Mouse (Mus musculus): ENCODE results near the gene Gabarapl2. TPM values are rescaled to one million over a fixed set of nuclear protein-coding genes. Genes with fewer than 3 reads are reported as not detected.
A peak's percentile ranks its signal among the peaks of the same experiment; 100 is the strongest.
"Not testable (repeated sequence)": the region's sequence is repeated elsewhere in the genome, so short reads cannot be mapped to it uniquely, and the experiment has no call there.

Gabarapl2 gene
- total and polyA plus RNA-seq, 2 experiments from 2014 or later: 117 to 469 TPM

DNA sequence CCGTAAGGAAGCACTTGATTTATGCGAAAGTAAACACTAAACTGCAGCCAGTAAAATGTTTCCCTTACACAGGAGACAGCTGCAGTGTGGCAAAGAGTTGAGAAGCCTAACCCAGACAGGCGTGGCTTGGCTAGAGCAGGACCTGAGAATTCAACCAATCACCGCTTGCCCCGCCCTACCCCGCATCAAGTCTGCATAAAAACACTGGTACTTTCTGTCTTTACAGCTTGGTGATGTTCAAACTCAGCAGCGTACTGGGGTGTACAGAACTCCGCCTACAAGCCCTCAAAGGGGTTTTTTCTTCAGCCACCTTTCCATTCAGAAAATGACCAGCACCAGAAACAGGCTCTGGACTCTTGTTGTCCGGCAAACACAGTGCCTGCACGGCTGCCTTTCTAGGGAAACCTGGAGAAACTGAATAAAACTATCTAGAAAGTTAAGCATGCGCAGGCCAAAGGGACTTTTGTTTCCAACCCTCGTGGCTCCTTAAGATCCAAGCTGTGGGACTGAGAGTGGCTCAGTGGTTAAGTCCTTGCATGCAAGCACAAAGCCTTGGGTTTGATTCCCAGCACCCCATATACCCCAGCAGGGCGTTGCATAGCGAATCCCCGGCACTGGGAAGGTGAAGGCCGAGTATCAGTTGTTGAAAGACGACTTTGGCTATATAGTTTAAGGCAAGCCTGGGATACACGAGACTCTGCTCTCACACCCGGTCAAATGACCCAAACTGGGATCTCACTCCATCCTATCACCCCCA is 7.7 kb upstream of the Gabarapl2 start:
- peak overlapping the region; percentile 93 for H3K4me2 ChIP-seq (ENCODE audit: low read depth, low read length, poor library complexity, severe bottlenecking)
- no peaks in the 10 kb centered on the region for H3K9me3 ChIP-seq (ENCODE audit: low read length)
- peak overlapping the region; percentile 89 for H3K27ac ChIP-seq (ENCODE audit: low read depth, low read length)
- no peak for ATAC-seq (ENCODE audit: low FRiP score)
- peak overlapping the region; percentile 78 for H3K4me3 ChIP-seq (ENCODE audit: low read depth, low read length)
- 0 out of 2 replicates have a peak, but pooled peaks cover 3% of the 10 kb centered on the region for H3K4me1 ChIP-seq (ENCODE audit: insufficient read depth, low read length)
- H3K36me3 ChIP-seq (ENCODE audit: insufficient read depth, low read length): no peaks in the 10 kb centered on the region
- 33% methylated on average over 19 of the region's 19 CpGs for WGBS
- no peak for TF ChIP-seq CTCF (IDR thresholded peaks at IDR 0.05)
- DNase-seq (ENCODE audit: low spot score): peak; percentile 60
- peak overlapping the region; percentile 81 for H3K9ac ChIP-seq (replicated peaks; ENCODE audit: low read length, poor library complexity, severe bottlenecking)
- no peaks in the 10 kb centered on the region for H3K27me3 ChIP-seq (ENCODE audit: insufficient read depth, low read length)

DNA sequence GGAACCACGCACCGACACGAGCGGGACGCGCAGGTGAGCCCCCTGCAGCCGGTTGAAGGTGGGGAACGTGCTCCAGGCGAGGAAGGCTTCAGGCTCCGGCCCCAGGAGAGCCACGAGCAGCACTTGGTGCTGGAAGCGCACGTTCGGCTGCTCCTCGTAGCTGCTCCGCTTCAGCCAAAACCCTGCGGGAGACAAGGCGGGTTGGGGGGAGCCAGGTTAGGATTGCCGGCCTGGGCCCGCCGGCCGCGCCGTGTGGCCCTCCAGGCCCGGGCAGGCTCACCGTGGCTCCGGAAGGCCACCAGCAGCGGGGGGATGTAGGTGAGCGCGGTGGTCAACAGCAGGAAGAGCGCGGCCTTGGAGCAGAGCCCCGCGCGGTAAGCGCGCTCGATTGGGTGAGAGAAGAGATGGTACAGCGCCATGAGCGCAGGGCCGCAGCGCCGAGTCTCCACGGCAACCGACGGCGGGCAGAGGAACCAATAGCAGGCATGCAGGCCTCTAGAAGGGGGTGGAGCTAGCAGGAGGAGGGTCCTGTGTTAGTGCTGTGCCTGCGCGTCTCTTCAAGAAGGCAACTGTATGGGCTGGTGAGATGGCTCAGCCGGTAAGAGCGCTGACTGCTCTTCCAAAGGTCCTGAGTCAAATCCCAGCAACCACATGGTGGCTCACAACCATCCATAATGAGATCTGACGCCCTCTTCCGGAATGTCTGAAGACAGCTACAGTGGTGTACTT is 7.0 kb upstream of the Gabarapl2 start, which contains the start of gene Tmem231:
Gene Tmem231, minus strand, starts transcription at position 534 of the 729 bp plus-strand sequence.
- no peaks in the 10 kb centered on the region for H3K36me3 ChIP-seq (ENCODE audit: insufficient read depth, low read length)
- no peaks in the 10 kb centered on the region for H3K9me3 ChIP-seq (ENCODE audit: low read length)
- peak; percentile 62 for TF ChIP-seq CTCF (IDR thresholded peaks at IDR 0.05)
- peak within 1 kb of the TSS; percentile 89 for H3K27ac ChIP-seq (ENCODE audit: low read depth, low read length)
- peak within 1 kb of the TSS; percentile 78 for H3K4me3 ChIP-seq (ENCODE audit: low read depth, low read length)
- under 1% methylated on average over 53 of the region's 53 CpGs for WGBS
- ATAC-seq (ENCODE audit: low FRiP score) (peak; percentile 99), DNase-seq (ENCODE audit: low spot score) (peak; percentile 97)
- peak within 1 kb of the TSS; percentile 93 for H3K4me2 ChIP-seq (ENCODE audit: low read depth, low read length, poor library complexity, severe bottlenecking)
- H3K4me1 ChIP-seq (ENCODE audit: insufficient read depth, low read length): 0 out of 2 replicates have a peak, but pooled peaks cover 3% of the 10 kb centered on the region
- peak within 1 kb of the TSS; percentile 81 for H3K9ac ChIP-seq (replicated peaks; ENCODE audit: low read length, poor library complexity, severe bottlenecking)
- no peaks in the 10 kb centered on the region for H3K27me3 ChIP-seq (ENCODE audit: insufficient read depth, low read length)

DNA sequence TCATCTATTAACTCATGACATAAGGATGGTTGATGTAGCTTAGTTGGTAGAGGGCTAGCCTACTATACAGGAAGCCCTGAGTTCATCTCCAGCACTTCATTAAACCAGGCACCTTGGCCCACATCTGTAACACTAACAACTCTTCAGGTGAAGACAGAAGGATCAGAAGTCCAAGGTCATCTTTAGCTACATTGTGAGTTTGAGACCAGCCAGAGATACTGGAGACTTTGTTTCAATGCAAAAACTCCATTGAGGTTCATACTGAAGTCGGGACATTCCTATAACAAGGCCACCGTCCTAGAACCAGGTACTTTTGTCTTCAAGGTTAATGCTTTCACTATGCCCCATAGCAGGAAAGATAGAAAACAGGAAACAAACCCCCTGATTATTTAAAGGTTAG is 6.3 kb upstream of the Gabarapl2 start:
- H3K4me1 ChIP-seq (ENCODE audit: insufficient read depth, low read length): 0 out of 2 replicates have a peak, but pooled peaks cover 3% of the 10 kb centered on the region
- no peak for TF ChIP-seq CTCF (IDR thresholded peaks at IDR 0.05)
- H3K36me3 ChIP-seq (ENCODE audit: insufficient read depth, low read length): no peaks in the 10 kb centered on the region
- WGBS: 88% methylated on average over 2 of the region's 2 CpGs
- H3K27ac ChIP-seq (ENCODE audit: low read depth, low read length): 0 out of 2 replicates have a peak overlapping the region, but pooled peaks have one; percentile 0
- H3K9ac ChIP-seq (replicated peaks; ENCODE audit: low read length, poor library complexity, severe bottlenecking): no peak overlapping the region
- H3K9me3 ChIP-seq (ENCODE audit: low read length): no peaks in the 10 kb centered on the region
- H3K4me2 ChIP-seq (ENCODE audit: low read depth, low read length, poor library complexity, severe bottlenecking): 0 out of 2 replicates have a peak overlapping the region, but pooled peaks have one; percentile 93
- no peak for DNase-seq (ENCODE audit: low spot score)
- H3K27me3 ChIP-seq (ENCODE audit: insufficient read depth, low read length): no peaks in the 10 kb centered on the region
- peak overlapping the region; percentile 78; the same call in 1 of the 2 replicates for H3K4me3 ChIP-seq (ENCODE audit: low read depth, low read length)
- ATAC-seq (ENCODE audit: low FRiP score): no peak

DNA sequence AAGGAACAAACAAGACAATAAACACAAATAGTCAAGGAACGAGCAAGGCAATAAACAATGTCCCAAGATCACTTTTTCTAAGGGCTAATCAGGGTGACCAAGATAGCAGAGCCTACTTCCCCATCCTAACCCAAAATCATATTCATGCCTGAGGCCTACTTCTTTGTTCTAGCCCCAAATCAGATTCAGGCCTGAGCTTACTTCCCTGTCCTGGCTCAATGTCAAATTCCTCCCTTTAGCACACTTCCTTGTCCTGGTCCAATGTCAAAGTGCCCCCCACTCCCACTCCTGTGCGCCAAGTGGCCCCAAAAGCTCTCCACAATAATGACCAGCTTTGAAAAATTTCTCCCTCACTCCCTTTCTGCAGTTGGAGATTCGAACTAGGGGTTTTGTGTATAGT is 3.3 kb upstream of the Gabarapl2 start:
- Histone ChIP-seq H3K4me2 (ENCODE audit: low read depth, low read length, poor library complexity, severe bottlenecking) (no peak overlapping the region), H3K4me3 (ENCODE audit: low read depth, low read length) (no peak overlapping the region), H3K27ac (ENCODE audit: low read depth, low read length) (no peak overlapping the region), H3K27me3 (ENCODE audit: insufficient read depth, low read length) (no peaks in the 10 kb centered on the region), H3K4me1 (ENCODE audit: insufficient read depth, low read length) (peaks cover 10% of the 10 kb centered on the region), H3K36me3 (ENCODE audit: insufficient read depth, low read length) (0 out of 2 replicates have a peak, but pooled peaks cover 2% of the 10 kb centered on the region), H3K9me3 (ENCODE audit: low read length) (no peaks in the 10 kb centered on the region), H3K9ac (replicated peaks; ENCODE audit: low read length, poor library complexity, severe bottlenecking) (no peak overlapping the region)
- DNase-seq (ENCODE audit: low spot score) (no peak), ATAC-seq (ENCODE audit: low FRiP score) (no peak)
- 74% methylated on average over 3 of the region's 3 CpGs for WGBS
- no peak for TF ChIP-seq CTCF (IDR thresholded peaks at IDR 0.05)

DNA sequence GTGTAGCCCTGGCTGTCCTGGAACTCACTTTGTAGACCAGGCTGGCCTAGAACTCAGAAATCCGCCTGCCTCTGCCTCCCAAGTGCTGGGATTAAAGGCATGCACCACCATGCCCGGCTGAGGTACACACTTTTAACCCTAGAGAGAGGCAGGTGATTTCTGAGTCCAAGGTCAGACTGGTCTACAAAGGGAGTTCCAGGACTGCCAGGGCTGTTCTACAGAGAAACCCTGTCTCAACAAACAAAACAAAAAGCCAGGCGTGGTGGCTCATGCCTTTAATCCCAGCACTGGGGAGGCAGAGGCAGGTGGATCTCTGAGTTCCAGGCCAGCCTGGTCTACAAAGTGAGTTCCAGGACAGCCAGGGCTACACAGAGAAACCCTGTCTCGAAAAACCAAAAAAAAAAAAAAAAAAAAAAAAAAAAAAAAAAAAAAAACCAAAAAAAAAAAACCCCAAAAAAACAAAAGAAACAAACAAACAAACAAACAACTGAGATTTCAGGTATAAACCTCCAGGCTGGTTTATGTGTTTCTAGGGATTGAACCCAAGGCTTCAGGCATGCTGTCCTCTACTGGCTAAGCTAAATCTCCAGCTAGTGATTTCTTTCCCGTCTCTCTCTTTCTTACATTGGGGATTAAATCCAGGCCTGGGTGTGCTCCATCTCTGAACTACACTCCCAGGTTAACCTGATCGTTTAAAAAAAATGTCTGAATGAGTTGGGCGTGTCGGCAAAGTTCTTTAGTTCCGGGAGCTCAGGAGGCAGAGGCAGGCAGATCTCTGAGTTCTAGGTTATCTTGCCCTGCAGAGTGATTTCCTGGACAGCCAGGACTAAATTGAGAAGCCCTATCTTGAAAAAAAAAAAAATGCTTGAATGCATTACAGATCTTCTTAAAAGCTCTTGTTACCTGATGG is 2.2 kb upstream of the Gabarapl2 start:
- H3K4me1 ChIP-seq (ENCODE audit: insufficient read depth, low read length); H3K4me3 ChIP-seq (ENCODE audit: low read depth, low read length); H3K27me3 ChIP-seq (ENCODE audit: insufficient read depth, low read length); H3K9ac ChIP-seq (replicated peaks; ENCODE audit: low read length, poor library complexity, severe bottlenecking); H3K27ac ChIP-seq (ENCODE audit: low read depth, low read length); H3K9me3 ChIP-seq (ENCODE audit: low read length); H3K36me3 ChIP-seq (ENCODE audit: insufficient read depth, low read length); H3K4me2 ChIP-seq (ENCODE audit: low read depth, low read length, poor library complexity, severe bottlenecking); DNase-seq (ENCODE audit: low spot score); ATAC-seq (ENCODE audit: low FRiP score): not testable (repeated sequence)
- 85% methylated on average over 8 of the region's 9 CpGs for WGBS
